Mouse (Mus musculus): Measurements from ENCODE around the gene Gpr157. TPM values are rescaled to one million over a fixed set of nuclear protein-coding genes. Genes with fewer than 3 reads are reported as not detected.

Gene Gpr157
- total RNA-seq, 2 experiments from 2014 or later: 1.0 to 1.6 TPM

- no peak for DNase-seq (ENCODE audit: low spot score in 2 of 2)
These were observed 57.1 kb downstream of the Gpr157 start for GRCm38 (mm10) chr4:150144242-150144641.

GRCm38 (mm10) chr4:150146286-150146685 is 59.1 kb downstream of the Gpr157 start:
- DNase-seq (ENCODE audit: low spot score in 2 of 2): no peak

- no peak for DNase-seq (ENCODE audit: low spot score in 2 of 2)
These were observed 63.9 kb downstream of the Gpr157 start for GRCm38 (mm10) chr4:150151045-150151444.

GRCm38 (mm10) chr4:150152483-150152882 is 65.3 kb downstream of the Gpr157 start:
- DNase-seq (ENCODE audit: low spot score in 2 of 2): no peak

GRCm38 (mm10) chr4:150155301-150155700 is 68.1 kb downstream of the Gpr157 start:
- DNase-seq (ENCODE audit: low spot score in 2 of 2): no peak

Small RNA genes lying within 50 kb of the gene (microRNA-seq; reads per million reads assigned to microRNA genes)
- gene Mir34a: 311 to 515 reads per million in 2 experiments

Other genes with a start within 250 kb of the Gpr157 start
- 10 to 100 TPM; 16.7 to 19.9 TPM for gene Spsb1, start 132.3 kb upstream of the Gpr157 start, total RNA-seq (2021)
- gene H6pd, start 78.3 kb upstream of the Gpr157 start, total RNA-seq (2021): 10 to 100 TPM; 10.7 to 12.8 TPM
- gene Slc2a5, start 31.9 kb downstream of the Gpr157 start, total RNA-seq (2021): 1 to 10 TPM; 3.9 to 5.3 TPM
- not detected for gene Slc2a7, start 61.6 kb downstream of the Gpr157 start, total RNA-seq (2021)
- gene Car6, start 114.0 kb downstream of the Gpr157 start, total RNA-seq (2021): not detected
- 100 to 1,000 TPM; 323 to 338 TPM for gene Eno1, start 149.4 kb downstream of the Gpr157 start, total RNA-seq (2021)
- 100 to 1,000 TPM; 108 to 117 TPM for gene Rere, start 194.3 kb downstream of the Gpr157 start, total RNA-seq (2021)